Mouse (Mus musculus): Measurements from ENCODE around the gene D130040H23Rik.
"Not testable (repeated sequence)": the region's sequence is repeated elsewhere in the genome, so short reads cannot be mapped to it uniquely, and the experiment has no call there.

The D130040H23Rik gene

GRCm38 (mm10) chr8:69270386-69271202 lies at the start of gene D130040H23Rik:
Gene D130040H23Rik (plus strand): TSS chr8:69271080.
- peak; percentile 97 for DNase-seq (ENCODE audit: low read depth, low spot score)

- DNase-seq (ENCODE audit: low read depth, low spot score): no peak
Measured at GRCm38 (mm10) chr8:69242541-69242940, 28.3 kb upstream of the D130040H23Rik start.

GRCm38 (mm10) chr8:69268525-69268924 lies 2.4 kb upstream of the D130040H23Rik start:
- DNase-seq (ENCODE audit: low read depth, low spot score): peak; percentile 37

GRCm38 (mm10) chr8:69271203-69271554 lies 299 bp downstream of the D130040H23Rik start:
- DNase-seq (ENCODE audit: low read depth, low spot score): peak; percentile 34

- peak; percentile 7 for DNase-seq (ENCODE audit: low read depth, low spot score)
Measured at GRCm38 (mm10) chr8:69272435-69272834, 1.6 kb downstream of the D130040H23Rik start.

GRCm38 (mm10) chr8:69324771-69325170 lies 53.9 kb downstream of the D130040H23Rik start:
- no peak for DNase-seq (ENCODE audit: low read depth, low spot score)

- peak; percentile 88 for DNase-seq (ENCODE audit: low read depth, low spot score)
Measured at GRCm38 (mm10) chr8:69328301-69329288, 57.7 kb downstream of the D130040H23Rik start.

GRCm38 (mm10) chr8:69329289-69329688 lies 58.4 kb downstream of the D130040H23Rik start:
- DNase-seq (ENCODE audit: low read depth, low spot score): not testable (repeated sequence)

All from brain, adult 2 months (tissue).